Mouse (Mus musculus) hematopoietic multipotent progenitor cell, adult 10-12 weeks (in vitro differentiated cells): ENCODE results near the gene Cyp3a44. TPM values are rescaled to one million over a fixed set of nuclear protein-coding genes. Genes with fewer than 3 reads are reported as not detected.

Experiments
- polyA plus RNA-seq: library from polyadenylated mRNA; stranded (reverse); fragments of >175 nt; gene quantifications from 2 replicates; pipeline ENCODE4 v1.2.3, GENCODE M21; 2012; ENCODE audit warnings: low replicate concordance

Gene Cyp3a44
- not detected in 2 replicates for polyA plus RNA-seq

DNA sequence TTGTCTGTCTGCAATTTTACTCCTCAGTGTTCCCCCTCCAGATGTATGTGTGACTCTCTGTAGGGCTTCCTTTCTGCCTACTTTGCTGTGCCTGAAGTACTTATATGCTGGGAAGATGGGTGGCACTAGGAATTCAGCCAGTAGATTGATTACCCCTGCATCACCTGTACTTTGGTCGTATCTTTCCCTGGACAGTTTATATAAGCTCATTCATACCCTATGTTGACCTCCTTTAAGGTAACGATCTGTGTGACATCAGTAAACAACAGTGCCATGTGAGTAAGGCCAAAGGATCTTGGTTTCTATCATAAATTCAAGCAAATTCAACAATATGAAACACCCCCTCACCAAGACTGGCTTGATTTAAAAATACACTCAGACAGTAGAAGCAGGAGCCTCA lies at the start of gene Cyp3a44:
Cyp3a44 (minus strand) TSS at position 79 of the 400 bp plus-strand sequence.

Other genes with a start within 250 kb of the Cyp3a44 start
- not detected in 2 replicates for gene Cyp3a41b, start 221.1 kb downstream of the Cyp3a44 start, polyA plus RNA-seq
- not detected in 2 replicates for gene Cyp3a41a, start 85.7 kb downstream of the Cyp3a44 start, polyA plus RNA-seq
- not detected in 2 replicates for gene Cyp3a11, start 74.1 kb upstream of the Cyp3a44 start, polyA plus RNA-seq
- not detected in 2 replicates for gene Cyp3a25, start 203.7 kb upstream of the Cyp3a44 start, polyA plus RNA-seq